Mouse (Mus musculus): Measurements from ENCODE around the gene Txnrd3.
A peak's percentile ranks its signal among the peaks of the same experiment; 100 is the strongest.

Txnrd3 gene

DNA sequence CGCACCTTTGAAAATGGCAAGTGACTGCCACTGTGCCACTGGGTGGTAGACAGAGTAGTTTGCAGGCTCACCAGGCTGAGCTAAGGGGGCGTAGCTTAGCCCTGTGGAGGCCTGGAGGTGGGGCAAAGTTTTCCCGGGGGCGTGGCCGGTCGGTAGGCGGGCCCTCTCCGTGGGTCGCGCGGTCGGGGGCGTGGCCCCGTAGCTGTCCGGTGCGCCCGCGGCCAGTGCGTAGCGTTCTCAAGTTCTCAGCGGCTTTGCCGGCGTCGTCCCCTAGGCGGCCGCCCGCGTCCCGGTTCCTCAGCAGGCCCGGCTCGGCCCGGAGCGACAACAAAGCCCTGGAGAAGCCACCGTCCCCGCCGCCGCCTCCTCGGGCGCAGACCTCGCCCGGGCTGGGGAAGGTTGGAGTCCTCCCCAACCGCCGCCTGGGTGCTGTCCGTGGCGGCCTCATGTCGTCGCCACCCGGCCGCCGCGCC lies at the start of gene Txnrd3:
Gene Txnrd3, plus strand, starts transcription at position 191 of the 473 bp plus-strand sequence.
- peak; percentile 88 for DNase-seq

DNA sequence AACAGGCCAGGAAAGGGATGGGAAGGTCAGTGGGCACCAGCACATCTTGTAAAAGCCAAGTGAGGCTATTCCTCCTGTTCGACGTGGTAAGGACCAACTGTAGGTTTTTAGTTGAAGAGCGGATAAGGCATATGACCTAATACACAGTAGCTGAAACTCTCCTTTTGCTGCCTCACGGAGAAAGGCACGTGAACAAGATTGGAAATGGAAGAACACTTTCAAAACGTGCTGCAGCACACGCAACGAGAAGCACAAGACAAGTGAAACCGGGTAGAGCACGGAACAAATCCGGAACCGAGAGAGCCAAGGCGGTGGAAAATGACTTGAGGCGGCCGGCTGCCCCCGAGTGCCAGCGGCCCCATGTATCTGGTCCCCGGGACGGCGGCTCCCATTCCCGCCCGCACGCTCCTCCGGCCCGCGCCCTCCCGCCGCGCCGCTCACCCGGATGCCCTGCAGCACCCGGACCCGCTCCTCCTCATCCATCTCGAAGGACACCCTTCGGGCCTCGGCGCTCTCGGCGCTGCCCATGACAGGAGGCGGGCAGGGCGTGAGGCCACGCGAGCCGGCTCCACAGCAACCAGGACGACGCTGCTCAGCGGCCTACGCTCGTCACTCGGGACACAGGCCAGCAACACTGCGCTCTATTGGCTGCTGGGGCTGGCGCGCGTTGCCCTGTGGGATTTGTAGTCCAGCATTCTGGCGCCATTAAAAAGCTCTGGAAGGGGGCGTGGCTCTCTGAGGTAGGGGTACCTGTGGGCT lies 48.6 kb upstream of the Txnrd3 start, which contains the start of gene Chchd6:
Gene Chchd6, minus strand, starts transcription at position 635 of the 759 bp plus-strand sequence.
- peak; percentile 97 for DNase-seq

DNA sequence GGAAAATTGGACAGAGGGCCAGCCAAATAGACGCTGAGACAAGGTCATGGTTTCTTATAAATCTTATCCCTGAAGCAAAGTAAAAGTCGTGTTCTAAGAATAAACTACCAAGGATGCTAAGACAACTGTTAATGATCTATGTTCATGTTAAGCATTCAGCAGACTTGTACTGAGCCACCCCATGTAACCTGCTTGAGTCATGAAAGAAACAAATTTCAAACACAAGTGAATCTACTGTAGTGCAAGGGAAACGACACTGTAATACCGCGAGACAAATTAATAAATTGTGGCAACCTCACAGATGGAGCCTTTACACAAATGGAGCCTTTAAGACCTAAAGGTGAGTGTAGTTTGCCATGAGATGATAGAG lies 48.0 kb upstream of the Txnrd3 start:
- no peak for DNase-seq

DNA sequence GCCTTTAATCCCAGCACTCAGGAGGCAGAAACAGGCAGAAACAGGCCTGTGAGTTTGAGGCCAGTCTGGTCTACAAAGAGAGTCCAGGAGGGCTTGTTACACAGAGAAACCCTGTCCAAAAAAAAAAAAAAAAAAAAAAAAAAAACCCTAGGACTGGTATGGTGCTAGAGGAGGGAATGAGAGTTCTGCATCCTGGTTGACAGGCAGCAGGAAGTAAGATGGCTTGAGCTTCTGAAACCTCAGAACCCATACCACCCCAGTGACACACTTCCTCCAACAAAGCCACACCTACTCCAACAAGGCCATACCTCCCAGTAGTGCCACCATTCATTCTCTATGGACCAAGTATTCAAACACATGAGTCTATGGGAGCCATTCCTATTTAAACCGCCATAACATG lies 47.3 kb upstream of the Txnrd3 start:
- no peak for DNase-seq

DNA sequence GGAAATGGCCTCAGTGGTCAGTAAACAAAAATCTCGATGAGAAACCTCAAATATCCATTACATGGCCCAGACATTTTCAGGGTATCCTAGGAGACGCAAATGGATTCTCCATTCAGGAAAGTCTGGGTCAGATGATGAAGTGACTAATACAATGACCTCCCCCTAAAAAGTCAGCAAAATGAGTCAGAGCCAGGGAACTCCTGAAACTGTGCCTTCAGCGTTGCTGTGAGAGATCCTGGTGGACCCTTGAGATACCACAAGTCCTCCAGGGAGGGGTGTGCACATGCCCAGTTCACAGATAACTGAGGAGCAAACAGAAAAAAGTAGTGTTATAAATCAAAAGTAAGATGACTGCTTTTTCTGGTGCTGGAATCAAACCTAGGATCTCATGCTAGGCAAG lies 37.7 kb upstream of the Txnrd3 start:
- no peak for DNase-seq

DNA sequence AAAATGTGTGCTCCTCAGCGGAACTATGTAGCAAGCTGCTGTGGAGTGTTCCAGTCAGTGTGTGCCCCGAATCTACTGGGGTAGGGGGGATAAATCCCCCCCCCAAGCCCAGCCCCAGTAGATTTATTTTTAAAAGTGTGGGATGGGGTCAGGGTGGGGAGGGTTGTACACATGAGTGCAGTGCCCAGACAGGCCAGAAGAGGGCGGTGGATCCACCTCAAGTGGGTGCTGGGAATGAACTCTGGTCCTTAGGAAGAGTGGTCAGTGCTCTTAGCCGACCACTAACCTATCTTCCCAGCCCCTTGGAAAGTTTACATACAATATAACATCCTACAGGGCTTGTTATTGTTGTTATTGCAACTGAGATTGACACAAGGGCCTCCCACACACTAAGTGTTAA lies 35.8 kb upstream of the Txnrd3 start:
- DNase-seq = no peak

DNA sequence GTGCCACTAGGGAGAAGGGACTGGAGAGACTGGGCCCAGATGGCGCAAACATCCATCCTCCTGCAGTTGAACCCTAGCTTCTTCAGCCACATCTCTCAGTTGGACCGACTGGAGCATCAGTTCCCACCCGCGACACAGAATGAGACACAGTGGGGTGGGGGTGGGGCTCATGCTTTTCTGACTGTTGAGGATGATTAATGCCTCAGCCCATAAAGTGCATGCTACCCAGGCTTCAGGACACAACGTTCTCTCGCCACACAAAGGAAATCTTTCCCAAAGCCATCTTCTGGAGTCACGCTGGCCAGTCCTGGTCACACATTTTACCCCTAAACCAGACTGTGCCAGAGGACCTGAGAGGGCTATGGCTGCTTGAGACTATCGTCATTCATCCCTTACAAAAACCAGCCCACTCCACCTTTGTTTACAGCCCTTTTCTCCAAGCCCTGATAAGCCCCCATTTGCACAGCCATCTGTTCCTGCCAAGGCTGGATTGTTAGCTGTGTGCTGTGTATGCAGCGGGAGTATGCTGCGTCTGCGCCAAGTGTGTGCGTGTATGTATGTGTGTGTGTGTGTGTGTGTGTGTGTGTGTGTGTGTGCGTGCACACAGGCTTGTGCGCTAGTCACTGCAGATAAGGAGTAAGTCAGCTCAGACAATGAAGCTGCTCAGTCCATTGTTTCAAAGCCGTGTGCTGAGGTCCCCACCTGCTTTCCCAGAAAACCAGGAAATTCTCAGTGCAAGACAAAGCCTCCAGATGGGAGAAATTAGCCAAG lies 30.3 kb upstream of the Txnrd3 start:
- DNase-seq = peak; percentile 37

DNA sequence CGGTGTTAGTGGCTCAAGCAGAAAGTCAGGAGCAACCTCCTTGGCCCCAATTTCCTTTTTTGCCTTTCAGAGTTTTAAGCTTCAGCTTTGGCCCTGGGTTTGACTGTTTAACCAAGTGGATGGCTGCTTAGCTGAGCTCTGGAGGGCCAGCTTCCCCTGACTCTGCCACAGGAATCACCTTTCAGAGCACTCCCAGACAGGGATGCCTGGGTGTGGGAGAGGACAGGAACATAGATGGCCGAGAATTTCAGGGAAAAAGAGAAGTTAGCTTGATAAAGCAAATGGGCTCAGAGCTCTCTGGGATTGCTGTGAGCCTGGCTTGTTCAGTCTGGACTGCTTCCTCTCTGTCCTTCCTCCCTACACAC lies 29.7 kb upstream of the Txnrd3 start:
- no peak for DNase-seq

DNA sequence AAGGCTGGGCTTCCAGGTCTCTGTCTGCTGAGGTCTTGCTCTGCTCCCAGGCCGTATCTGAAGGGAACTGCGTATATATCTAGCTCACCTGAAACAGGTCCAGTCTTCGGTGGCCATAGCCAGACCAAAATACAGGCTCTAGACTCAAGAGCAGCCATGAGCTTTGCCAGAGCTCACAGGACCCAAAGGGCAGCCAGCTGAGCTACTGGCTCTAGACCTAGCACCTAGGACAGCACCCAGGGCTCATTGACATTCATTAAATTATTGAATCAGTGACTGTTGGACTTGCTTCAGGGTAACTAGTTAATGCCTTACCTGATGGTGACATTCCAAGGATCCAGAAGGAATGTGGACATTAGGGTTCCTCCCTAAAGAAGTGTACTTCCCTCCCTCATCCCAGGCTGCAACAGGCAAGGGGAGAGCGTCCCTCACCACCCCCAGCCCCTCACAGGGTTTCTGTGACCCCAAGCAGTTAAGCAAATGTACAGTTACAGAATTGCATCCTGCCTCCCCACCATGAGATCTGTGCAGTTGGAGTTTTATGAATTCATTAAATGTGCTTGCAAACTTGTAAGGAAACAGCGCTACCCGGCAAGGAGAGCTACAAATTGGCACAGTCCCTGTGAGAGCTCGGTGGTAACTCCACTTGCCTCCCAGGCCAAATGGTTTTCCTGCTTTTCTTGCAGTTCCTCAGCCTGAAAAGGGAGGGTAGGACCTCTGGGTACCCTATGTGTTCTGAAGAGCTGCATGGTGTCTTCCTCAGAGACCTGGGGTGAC lies 29.0 kb upstream of the Txnrd3 start:
- no peak for DNase-seq

DNA sequence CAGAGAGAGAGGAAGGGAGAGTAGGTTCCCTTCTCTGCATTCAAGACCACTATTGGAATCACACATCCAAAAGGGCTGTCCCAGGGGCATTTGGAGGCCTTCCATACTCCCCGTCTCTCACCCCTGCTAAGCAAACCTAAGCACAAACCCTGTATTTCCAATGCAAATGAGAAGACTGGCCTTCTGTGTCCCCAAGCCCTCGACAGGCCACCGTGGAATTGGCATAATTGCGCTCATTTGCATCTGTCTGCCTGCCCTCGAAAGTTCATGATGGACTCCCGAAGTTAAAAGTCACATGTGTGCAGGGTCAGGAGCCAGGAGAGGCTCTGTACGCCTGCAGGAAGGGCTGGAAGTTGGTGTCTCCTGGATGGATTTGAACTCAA lies 28.4 kb upstream of the Txnrd3 start:
- no peak for DNase-seq

DNA sequence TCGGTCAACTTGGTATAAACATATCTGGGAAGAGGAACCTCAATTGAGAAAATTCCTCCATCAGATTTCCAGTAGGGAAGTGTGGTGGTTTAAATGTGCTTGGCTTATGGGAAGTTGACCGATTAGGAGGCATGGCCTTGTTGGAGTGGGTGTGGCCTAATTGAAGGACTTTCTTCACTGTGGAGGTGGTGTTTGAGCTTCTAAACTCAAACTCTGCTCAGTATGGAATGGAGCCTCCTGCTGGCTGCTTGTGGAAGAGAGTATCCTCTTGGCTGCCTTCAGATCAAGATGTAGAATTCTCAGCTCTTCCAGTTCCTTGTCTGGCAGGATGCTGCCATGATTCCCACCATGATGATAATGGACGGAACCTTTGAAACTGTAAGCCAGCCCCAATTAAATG lies 21.1 kb upstream of the Txnrd3 start:
- DNase-seq = no peak

DNA sequence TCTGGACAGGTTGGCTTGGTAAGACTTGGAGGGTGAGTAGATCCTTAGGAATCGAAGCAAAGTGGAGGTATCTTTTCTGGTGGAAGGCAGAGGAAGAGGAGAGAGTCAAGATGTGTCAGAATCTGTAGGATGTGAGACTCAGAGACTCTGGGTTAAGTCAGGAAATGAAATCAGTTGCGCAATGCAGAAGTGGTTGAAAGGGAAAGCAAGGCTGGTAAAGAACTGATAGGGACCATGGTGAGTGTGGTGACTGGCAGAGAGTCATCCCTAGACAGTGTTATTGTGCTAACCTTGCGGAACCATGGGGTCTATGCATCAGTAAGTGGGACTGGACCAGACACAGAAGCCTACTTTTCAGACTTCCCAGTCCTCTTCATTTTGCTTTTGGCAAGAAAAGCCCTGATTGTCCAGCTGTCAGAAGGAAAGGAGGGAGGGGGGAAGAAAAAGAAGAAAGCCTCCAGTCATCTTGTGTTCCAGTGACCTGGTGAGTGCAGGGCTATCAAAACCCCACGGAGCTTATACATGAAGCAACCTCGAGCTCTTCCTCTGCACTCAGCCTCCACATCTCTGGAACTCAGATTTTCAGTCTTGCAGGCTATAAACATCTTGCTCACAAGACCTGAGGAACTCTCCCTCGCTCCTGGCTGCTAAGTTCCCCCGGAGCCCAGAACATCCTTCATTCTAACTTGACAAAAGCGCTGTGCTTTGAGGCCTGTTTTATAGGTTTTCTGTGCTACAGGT lies 15.6 kb upstream of the Txnrd3 start:
- DNase-seq = no peak

DNA sequence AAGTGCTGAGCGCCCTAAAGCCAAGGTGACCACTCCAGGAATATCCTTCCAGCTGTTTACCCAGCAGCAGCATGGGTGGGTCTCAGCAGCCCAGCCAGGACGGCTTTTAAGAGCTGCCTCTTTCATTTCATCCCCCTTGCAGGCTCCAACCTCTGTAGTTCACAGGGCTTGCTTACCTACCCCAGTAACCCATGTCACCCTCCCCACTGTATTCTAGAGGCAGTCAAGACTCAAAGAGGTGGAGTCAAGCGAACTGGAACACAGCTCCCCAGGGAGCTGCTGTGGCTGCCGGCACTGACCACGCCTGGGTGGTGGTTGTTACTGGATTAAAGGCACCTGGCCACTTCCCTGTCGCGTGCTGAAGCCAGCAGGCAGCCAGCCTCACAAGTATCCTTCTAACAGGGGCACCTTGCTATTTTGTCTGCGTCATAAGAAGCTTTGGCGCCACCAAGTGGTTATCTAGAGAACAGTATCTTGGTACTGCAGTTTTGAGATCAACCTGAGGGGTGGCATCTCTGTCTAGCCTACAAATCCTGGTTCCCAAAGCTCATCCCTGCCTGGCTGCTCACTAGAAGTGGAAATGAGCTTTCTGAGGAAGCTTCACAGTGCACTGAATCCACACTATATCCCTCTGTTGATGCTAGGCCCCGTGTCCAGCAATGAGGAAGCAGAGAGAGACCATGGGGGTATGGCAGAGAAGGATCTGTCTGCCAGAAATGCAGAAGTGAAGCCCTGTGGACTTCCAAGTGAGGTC lies 11.8 kb upstream of the Txnrd3 start:
- DNase-seq = peak; percentile 86

DNA sequence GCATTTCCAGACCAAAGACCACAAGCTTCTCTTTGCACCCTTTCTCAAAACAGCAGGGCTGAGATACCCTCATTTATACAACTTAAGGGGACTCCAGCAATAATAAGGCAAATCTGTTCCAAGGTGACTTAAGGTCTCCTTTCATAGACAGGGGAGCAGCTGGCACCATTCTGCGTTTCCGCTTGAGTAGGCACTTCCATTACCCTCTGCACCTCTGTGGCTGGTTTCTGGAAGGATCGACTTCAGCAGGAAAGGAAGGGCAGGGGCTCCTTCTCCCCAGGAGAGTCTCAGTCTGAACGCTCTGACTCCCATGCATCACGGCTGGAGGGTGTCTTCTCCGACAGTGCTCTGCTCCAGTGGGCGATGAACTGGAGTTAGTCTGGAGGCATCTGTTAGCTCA lies 10.7 kb upstream of the Txnrd3 start:
- DNase-seq = no peak

DNA sequence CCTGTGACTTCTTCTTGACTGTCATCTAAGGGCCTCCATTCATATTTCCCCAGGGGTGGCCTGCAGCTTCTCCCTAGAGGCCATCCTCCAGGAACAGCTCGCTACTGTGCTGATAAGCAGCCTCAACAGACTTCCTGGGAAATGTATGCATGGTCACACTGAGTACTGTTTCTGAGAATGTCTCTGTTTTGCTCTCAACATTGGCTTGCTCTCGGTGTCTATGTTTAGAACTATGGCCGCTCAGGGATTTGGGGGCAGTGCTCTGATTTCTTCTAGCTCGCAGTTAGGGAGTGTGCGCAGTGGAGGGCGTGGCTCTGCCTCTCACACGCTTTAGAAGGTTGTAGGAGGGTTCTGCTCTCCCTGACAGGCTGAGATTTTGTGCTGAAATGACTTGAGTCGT lies 9.4 kb upstream of the Txnrd3 start:
- peak; percentile 44 for DNase-seq

DNA sequence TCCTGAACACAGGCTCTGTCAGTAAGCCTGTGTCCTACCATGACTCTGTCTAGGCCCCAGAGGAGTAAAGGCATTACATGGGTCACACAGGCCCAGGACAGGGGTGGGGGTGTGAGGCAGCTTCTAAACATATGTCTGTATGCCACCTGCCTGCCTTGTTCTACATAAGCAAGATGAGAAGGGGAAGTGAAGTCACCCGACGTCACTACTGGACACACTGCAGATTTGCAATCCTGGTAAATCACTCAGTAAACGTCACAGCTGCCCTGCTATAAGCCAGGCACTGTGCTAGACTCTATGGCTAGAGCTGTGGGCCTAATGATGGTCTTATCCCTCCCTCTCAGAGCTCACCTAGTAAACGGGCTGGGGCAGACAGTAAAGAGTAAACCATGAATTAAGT lies 5.8 kb upstream of the Txnrd3 start:
- DNase-seq = no peak

DNA sequence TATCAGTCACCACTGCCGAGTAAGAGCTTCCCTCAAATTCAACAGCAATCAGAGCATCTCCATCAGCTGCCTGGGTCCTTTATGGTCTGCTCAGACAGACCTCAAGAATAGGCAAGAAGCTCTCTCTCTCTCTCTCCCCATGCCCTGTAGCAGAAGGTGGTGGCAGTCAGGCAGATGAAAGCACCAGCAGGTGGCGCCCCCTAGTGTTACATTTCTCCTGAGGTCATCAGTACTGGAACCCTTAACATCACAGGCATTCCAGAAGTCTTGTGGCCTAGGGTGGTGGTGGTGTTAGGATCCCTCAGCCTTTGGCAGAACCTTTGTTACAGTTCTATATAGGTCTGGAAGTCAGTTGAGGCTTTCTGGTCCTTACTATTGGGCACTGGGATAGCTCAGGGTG lies 4.8 kb upstream of the Txnrd3 start:
- DNase-seq = peak; percentile 55

DNA sequence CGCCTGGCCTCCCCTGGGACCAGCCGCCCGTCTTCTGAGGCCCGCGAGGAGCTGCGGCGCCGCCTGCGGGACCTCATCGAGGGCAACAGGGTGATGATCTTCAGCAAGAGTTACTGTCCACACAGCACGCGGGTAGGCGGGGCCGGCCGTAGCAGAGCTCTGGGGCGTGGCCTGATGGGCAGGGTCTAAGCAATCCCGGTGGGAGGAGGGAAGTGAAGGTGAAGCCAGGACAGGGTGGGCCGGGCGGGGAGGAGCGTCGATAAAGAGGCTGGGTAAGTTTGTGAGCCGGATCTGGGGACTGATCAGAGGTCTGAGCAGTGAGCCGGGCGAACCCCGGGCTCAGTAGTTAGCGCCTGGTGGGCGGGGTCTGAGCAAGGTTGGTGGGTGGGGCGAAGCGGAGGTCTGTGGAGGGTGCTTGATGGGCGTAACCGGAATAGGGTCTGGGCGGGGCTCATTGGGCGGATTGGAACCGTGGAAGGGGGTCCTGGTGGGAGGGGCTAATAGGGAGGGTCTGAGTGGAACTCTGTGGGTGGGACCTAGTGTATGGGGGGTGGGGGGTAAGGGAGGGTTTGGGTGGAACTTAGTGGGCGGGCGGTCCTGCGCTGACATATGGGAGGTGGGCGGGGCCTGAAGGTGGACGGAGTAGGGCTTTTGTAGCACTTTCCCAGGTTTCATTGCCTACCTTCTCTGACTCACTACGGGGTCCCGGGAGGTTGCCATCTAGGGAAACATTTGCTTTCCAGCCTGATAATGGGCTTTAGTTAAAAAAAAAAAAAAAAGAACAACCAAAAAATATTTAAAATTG lies 685 bp downstream of the Txnrd3 start:
- DNase-seq = peak; percentile 76

DNA sequence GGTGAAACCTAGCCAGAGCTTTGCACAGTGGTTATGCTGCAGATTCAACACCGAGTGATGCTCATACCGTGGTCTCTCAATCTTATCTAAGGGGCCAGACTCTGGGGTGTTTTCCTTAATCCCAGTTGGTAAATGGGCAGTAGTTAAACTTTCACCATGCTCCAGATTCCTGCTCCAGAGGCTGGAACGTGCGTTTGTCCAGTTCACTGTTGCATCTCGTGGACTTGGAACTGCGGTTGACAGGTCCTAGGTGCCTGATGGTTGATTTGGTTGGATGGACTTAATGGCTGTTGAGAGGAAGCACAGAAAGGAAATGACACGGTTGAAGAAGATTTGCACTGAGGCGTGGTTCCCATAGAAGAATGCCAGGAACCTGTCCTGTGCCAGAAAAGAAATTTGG lies 6.1 kb downstream of the Txnrd3 start:
- no peak for DNase-seq

DNA sequence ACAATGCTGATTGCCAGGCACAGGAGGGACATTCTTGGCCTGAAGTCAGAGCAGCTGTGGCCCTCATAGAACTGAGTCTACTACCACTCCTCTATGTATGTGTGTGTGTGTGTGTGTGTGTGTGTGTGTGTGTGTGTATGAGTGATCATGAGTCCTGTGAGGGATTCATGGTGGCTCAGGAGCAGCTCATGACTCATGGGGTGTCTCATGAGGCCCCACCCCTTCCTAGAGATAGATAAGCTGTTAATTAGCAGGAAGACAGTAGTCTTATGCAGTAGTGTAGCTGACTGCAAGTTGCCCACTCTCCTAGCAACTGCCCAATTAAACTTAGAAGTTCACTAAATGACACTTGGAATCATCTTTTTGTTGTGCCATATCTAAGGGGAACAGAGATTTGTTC lies 8.0 kb downstream of the Txnrd3 start:
- DNase-seq = no peak

DNA sequence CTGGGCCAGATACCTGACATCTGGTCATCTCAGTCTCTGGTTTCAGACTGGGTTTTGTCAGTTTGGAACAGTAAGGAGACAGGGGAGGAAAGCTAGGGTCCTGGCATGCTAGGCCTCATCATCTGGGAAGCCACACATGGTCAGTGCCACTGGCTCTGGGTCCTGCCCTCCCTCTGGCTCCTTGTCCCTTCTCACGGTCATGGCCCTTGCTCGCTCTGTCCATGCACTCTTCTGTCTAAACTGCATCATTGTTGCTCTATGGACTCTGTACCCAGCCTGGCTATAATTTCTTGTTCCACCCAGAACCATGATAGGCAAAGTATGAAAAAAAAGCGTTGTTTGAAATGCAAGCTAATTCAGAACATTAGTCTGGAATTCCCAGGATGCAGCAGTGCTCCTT lies 11.2 kb downstream of the Txnrd3 start:
- no peak for DNase-seq

Data from right cerebral cortex, adult 18-20 months (tissue).